Mouse (Mus musculus): ENCODE results near the gene Mrps7. TPM values are rescaled to one million over a fixed set of nuclear protein-coding genes. Genes with fewer than 3 reads are reported as not detected.

Gene Mrps7
- polyA plus RNA-seq, 1 experiment from 2014 or later, result 73.9 TPM

GRCm38 (mm10) chr11:115612059-115612409 lies 8.3 kb downstream of the Mrps7 start:
- 2% methylated on average over 13 of the region's 13 CpGs for WGBS
- Histone ChIP-seq H3K4me1 (replicated peaks) (peaks cover 21% of the 10 kb centered on the region), H3K27me3 (peaks cover 5% of the 10 kb centered on the region; the same call in 1 of the 2 replicates), H3K9me3 (no peaks in the 10 kb centered on the region), H3K4me3 (peak overlapping the region; percentile 64), H3K9ac (peak overlapping the region; percentile 79), H3K27ac (replicated peaks) (peak overlapping the region; percentile 77), H3K4me2 (peak overlapping the region; percentile 91), H3K36me3 (peaks cover 53% of the 10 kb centered on the region)
- peak; percentile 29 for ATAC-seq (ENCODE audit: low read depth)

- peaks cover 53% of the 10 kb centered on the region for H3K36me3 ChIP-seq
- peak; percentile 86 for ATAC-seq (ENCODE audit: low read depth)
- under 1% methylated on average over 71 of the region's 80 CpGs for WGBS
- peak within 1 kb of the TSS; percentile 77 for H3K27ac ChIP-seq (replicated peaks)
- H3K4me2 ChIP-seq, result peak within 1 kb of the TSS; percentile 91
- no peaks in the 10 kb centered on the region for H3K9me3 ChIP-seq
- H3K27me3 ChIP-seq, result peaks cover 5% of the 10 kb centered on the region; the same call in 1 of the 2 replicates
- H3K9ac ChIP-seq, result peak within 1 kb of the TSS; percentile 79
- peak within 1 kb of the TSS; percentile 64 for H3K4me3 ChIP-seq
- H3K4me1 ChIP-seq (replicated peaks), result peaks cover 21% of the 10 kb centered on the region
Measured at GRCm38 (mm10) chr11:115612410-115613137, 8.8 kb downstream of the Mrps7 start, which contains the start of gene Mif4gd. Gene Mif4gd, minus strand, starts transcription at chr11:115612969.

GRCm38 (mm10) chr11:115613138-115613945 lies 9.6 kb downstream of the Mrps7 start:
- Histone ChIP-seq H3K4me1 (replicated peaks) (peaks cover 21% of the 10 kb centered on the region), H3K36me3 (peaks cover 51% of the 10 kb centered on the region), H3K27me3 (peaks cover 5% of the 10 kb centered on the region; the same call in 1 of the 2 replicates), H3K4me3 (peak overlapping the region; percentile 64), H3K9ac (peak overlapping the region; percentile 79), H3K9me3 (no peaks in the 10 kb centered on the region), H3K4me2 (peak overlapping the region; percentile 91), H3K27ac (replicated peaks) (peak overlapping the region; percentile 77; the same call in 1 of the 2 replicates)
- WGBS, result under 1% methylated on average over 16 of the region's 16 CpGs
- no peak for ATAC-seq (ENCODE audit: low read depth)

GRCm38 (mm10) chr11:115614346-115615107 lies 10.8 kb downstream of the Mrps7 start:
- no peak overlapping the region for H3K4me3 ChIP-seq
- peaks cover 50% of the 10 kb centered on the region for H3K36me3 ChIP-seq
- H3K27me3 ChIP-seq, result peaks cover 5% of the 10 kb centered on the region; the same call in 1 of the 2 replicates
- no peak for ATAC-seq (ENCODE audit: low read depth)
- H3K4me1 ChIP-seq (replicated peaks), result peaks cover 21% of the 10 kb centered on the region
- no peak overlapping the region for H3K27ac ChIP-seq (replicated peaks)
- WGBS, result 92% methylated on average over 10 of the region's 10 CpGs
- no peaks in the 10 kb centered on the region for H3K9me3 ChIP-seq
- no peak overlapping the region for H3K9ac ChIP-seq
- H3K4me2 ChIP-seq, result no peak overlapping the region

- Histone ChIP-seq H3K4me3 (no peak overlapping the region), H3K9me3 (no peaks in the 10 kb centered on the region), H3K9ac (no peak overlapping the region), H3K4me2 (no peak overlapping the region), H3K27me3 (peaks cover 5% of the 10 kb centered on the region; the same call in 1 of the 2 replicates), H3K36me3 (peaks cover 51% of the 10 kb centered on the region), H3K4me1 (replicated peaks) (peaks cover 21% of the 10 kb centered on the region), H3K27ac (replicated peaks) (no peak overlapping the region)
- WGBS, result 86% methylated on average over 15 of the region's 15 CpGs
- no peak for ATAC-seq (ENCODE audit: low read depth)
Measured at GRCm38 (mm10) chr11:115615108-115615825, 11.5 kb downstream of the Mrps7 start.

GRCm38 (mm10) chr11:115615875-115616274 lies 12.2 kb downstream of the Mrps7 start:
- Histone ChIP-seq H3K4me3 (no peak overlapping the region), H3K36me3 (peaks cover 58% of the 10 kb centered on the region), H3K4me1 (replicated peaks) (peaks cover 21% of the 10 kb centered on the region), H3K27me3 (peaks cover 5% of the 10 kb centered on the region; the same call in 1 of the 2 replicates), H3K9ac (no peak overlapping the region), H3K4me2 (no peak overlapping the region), H3K27ac (replicated peaks) (no peak overlapping the region), H3K9me3 (no peaks in the 10 kb centered on the region)
- 92% methylated on average over 6 of the region's 6 CpGs for WGBS
- ATAC-seq (ENCODE audit: low read depth), result no peak

GRCm38 (mm10) chr11:115616371-115616770 lies 12.6 kb downstream of the Mrps7 start:
- no peaks in the 10 kb centered on the region for H3K9me3 ChIP-seq
- no peak overlapping the region for H3K4me2 ChIP-seq
- H3K27me3 ChIP-seq, result peaks cover 5% of the 10 kb centered on the region; the same call in 1 of the 2 replicates
- WGBS, result 96% methylated on average over 7 of the region's 7 CpGs
- H3K36me3 ChIP-seq, result peaks cover 63% of the 10 kb centered on the region
- no peak overlapping the region for H3K4me3 ChIP-seq
- H3K9ac ChIP-seq, result no peak overlapping the region
- no peak for ATAC-seq (ENCODE audit: low read depth)
- peaks cover 21% of the 10 kb centered on the region for H3K4me1 ChIP-seq (replicated peaks)
- no peak overlapping the region for H3K27ac ChIP-seq (replicated peaks)

- Histone ChIP-seq H3K4me2 (no peak overlapping the region), H3K27ac (replicated peaks) (no peak overlapping the region), H3K4me1 (replicated peaks) (peaks cover 17% of the 10 kb centered on the region), H3K9ac (no peak overlapping the region), H3K27me3 (peaks cover 5% of the 10 kb centered on the region; the same call in 1 of the 2 replicates), H3K4me3 (no peak overlapping the region), H3K9me3 (no peaks in the 10 kb centered on the region), H3K36me3 (peaks cover 66% of the 10 kb centered on the region)
- WGBS, result 85% methylated on average over 6 of the region's 6 CpGs
- ATAC-seq (ENCODE audit: low read depth), result no peak
Measured at GRCm38 (mm10) chr11:115616893-115617292, 13.2 kb downstream of the Mrps7 start.

- no peak overlapping the region for H3K27ac ChIP-seq (replicated peaks)
- ATAC-seq (ENCODE audit: low read depth), result no peak
- H3K4me1 ChIP-seq (replicated peaks), result peaks cover 9% of the 10 kb centered on the region
- H3K9ac ChIP-seq, result no peak overlapping the region
- H3K4me2 ChIP-seq, result no peak overlapping the region
- no peak overlapping the region for H3K4me3 ChIP-seq
- peaks cover 5% of the 10 kb centered on the region; the same call in 1 of the 2 replicates for H3K27me3 ChIP-seq
- peaks cover 77% of the 10 kb centered on the region for H3K36me3 ChIP-seq
- WGBS, result 87% methylated on average over 2 of the region's 2 CpGs
- H3K9me3 ChIP-seq, result no peaks in the 10 kb centered on the region
Measured at GRCm38 (mm10) chr11:115618001-115618400, 14.3 kb downstream of the Mrps7 start.

- H3K27ac ChIP-seq (replicated peaks), result no peak overlapping the region
- no peak overlapping the region for H3K4me2 ChIP-seq
- 91% methylated on average over 16 of the region's 16 CpGs for WGBS
- no peaks in the 10 kb centered on the region for H3K4me1 ChIP-seq (replicated peaks)
- peaks cover 3% of the 10 kb centered on the region; the same call in 1 of the 2 replicates for H3K27me3 ChIP-seq
- ATAC-seq (ENCODE audit: low read depth), result no peak
- H3K4me3 ChIP-seq, result no peak overlapping the region
- H3K9ac ChIP-seq, result no peak overlapping the region
- peaks cover 84% of the 10 kb centered on the region for H3K36me3 ChIP-seq
- H3K9me3 ChIP-seq, result no peaks in the 10 kb centered on the region
Measured at GRCm38 (mm10) chr11:115618732-115619516, 15.2 kb downstream of the Mrps7 start.
